Mouse (Mus musculus): ENCODE results near the gene Gpr182.

Gpr182 gene

DNA sequence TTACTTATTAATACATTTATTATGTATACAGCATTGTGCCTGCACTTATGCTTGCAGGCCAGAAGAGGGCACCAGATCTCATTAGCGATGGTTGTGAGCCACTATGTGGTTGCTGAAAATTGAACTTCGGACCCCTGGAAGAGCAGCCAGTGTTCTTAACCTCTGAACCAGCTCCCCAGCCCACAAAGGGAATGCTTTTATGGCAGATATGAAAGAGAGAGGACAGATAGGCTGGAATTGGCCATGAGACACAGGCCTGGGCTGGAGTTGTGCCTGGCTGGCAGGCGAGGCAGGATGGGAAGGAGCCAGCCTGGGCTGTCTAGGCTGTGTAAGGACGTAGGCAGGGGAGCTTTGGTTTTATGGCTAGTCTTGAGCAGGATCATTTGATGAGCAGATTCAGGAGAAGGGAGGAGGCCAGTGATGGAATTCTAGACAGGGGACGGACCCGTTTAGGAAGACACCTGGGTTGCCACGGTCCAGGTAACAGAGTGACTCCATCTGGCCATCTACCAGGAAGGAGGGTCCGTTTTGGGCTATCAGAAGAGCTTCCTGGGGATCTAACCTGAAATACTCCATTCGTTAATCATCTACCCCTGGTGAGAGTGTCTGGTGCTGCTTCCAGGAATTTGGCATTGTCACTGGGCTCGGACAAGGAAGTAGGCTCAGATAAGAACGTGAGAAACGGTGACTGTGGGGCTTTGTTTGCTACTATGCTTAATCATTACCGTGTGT lies 13.2 kb downstream of the Gpr182 start:
- peak; percentile 42 to 43 for DNase-seq

DNA sequence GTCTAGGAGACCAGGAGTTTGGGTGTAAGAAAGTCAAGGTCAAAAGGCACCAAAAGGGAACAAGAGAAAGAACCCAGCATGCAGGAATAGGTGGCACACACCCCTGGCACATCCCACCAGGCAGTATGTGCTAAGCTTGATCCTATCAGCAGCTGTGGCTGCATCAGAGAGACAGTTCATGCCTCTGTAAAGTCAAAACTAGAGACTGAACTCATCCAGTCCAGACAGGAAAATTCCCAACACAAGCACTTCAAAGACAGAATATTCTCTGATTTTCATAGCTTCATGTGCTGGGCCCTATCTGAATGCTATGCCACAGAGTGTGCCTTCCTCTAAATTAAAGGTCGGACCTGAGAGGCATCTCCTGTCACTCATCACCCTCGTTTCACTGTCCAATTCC lies 14.0 kb downstream of the Gpr182 start:
- DNase-seq = no peak

DNA sequence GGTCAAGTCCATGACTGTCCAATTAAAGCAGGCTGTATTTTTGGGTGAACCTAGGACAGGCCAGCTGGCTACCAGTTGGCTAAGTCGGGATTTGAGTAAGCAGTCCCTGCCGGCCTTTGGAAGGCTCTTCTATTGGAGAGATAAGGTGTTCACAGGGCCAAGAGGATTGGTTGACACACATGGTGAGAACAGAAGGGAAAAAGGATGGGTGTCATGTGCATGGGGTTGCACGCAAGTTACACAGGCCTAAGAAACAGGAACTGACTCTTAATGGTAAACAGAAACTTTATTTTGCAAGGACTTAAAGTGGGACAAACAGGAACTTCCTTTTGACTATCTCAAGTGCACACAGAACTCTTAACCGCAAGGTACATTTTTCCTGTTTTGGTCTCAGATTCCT lies 14.6 kb downstream of the Gpr182 start:
- DNase-seq = no peak

DNA sequence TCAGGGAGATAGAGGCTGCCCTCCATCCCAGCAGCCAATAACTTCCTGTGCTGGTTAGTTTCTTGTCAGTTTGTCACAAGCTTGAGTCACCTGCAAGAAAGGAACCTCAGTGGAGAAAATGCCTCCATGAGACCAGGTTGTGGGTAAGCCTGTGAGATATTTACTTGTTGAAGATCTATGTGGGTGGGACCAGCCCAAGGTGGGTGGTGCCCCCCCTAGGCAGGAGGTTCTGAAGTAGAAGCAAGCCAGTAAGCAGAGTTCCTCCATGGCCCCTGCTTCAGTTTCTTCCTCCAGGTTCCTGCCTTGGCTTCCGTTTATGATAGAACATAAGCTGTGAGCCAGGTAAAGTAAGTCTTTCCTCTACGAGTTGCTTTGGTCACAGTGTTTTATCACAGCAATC lies 15.3 kb downstream of the Gpr182 start:
- no peak for DNase-seq

DNA sequence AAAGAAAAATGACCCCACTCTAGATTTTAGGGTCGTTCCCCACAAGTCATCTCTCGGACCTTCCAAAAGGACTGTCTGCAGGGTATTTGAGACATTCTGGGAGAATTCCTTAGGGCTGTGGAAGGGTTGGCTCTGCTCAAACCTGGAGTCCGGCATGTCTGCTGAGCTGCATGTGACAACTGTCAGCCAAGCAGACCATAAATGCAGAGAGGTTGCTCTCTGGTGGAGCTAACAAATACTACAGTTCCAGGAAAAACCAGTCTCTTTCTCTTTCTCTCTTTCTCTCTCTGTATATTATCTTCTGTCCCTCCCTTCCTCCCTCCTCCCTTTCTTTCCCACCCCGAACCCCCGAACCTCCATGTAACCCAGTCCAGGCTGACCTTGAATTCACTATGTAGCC lies 17.1 kb downstream of the Gpr182 start:
- no peak for DNase-seq

DNA sequence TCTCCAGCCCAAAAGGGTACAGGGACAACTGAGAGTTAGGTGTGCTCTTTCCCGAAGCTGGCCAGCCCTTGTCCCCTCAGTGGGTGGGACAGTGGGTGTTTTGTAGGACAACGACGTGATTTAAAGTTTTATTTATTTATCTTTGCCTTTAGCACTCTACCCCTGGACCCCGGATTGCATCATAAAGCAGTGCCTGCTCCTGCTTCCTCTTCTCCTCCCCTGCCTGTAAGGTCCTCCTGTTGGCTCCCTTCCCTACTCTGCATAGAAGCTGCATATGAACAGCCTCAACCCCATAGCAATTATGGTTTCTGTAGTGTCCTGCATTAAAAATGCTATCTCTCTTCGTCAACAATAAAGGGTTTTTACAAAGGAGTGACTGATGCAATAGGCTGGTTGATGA lies 20.1 kb downstream of the Gpr182 start:
- DNase-seq = no peak

DNA sequence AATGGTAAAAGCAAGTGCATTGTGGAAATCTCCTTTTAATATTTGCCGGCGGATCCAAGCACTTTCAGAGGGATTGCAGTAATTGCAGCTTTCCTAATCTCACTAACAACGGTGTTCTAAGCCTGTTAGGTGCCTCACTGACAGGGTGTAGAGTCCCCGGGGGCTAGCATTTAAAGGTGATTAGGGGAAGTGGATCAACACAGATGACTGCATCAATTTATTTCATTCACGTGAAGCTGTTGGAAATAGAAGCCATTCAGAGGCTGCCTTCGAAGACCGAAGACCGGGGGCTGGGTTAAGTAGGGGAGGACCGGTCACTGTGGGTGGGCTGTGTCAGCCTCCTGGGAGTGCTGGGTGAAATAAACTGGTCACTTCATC lies 20.6 kb downstream of the Gpr182 start:
- DNase-seq = no peak

DNA sequence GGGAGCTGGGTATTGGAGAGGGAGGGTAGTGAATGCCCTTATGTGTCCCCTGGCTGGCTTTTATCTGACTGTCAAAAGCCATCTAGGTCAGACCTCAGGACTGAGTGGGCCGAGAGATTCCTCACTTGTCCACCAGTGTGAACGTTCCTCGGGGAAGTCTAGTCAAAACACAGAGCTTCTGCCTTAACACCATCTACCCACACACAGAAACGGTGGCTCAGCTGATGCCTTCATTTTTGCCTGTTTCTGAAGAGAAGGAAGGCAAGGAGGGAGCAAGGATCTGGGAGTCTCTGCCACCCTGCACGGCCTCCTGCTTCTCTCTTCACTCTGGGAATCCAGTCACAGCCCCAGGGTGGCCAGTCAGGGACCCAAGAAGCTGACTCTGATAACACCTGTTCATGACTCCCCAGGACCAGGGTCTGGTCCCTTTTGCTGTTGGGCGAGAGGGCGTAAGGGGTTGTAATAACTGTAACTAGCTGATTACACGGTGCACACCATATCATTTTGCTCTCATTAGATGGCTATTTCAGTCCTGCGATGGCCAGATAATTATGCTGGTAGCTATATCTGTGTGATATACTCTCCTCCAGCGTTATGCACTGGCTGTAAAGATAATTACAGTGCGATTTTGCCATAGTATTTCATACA lies 21.1 kb downstream of the Gpr182 start:
- no peak for DNase-seq

DNA sequence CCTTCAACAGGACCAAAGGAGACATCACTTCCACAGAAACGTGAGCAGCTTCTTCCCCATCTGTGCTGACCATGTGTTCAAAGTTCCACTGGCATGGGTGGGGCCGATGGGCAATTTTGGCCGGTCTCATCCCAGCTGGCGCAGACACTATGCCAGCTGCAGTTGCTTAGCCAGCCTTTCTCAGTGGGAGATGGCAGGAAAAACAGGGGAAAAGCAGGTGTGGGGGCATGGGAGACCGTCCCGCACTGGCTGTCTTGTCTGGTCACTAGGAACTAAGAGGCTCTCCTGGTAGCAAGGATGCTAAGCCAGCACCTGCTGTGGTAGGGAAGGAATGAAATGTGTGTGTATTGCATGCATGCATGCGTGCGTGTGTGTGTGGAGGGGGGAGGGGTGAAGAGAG lies 23.1 kb downstream of the Gpr182 start:
- DNase-seq = no peak

DNA sequence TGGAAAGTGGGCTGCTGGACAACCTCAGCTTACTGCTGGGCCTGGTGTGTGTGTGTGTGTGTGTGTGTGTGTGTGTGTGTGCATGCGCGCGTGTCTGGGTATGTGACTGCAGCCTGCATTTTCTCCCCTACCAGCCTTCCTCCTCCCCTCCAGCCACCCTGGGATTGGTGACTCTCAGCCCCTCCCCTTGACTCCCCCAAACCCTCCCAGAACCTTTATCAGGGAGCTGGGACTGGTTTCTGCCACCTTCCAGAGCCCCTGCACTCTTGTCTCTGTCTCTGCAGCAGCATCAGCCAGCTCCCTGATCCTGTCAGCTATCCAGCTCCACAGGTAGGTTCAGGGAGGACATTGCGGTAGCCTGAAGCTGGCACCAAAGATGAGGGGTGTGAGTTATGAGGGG lies 26.4 kb downstream of the Gpr182 start:
- DNase-seq = no peak

DNA sequence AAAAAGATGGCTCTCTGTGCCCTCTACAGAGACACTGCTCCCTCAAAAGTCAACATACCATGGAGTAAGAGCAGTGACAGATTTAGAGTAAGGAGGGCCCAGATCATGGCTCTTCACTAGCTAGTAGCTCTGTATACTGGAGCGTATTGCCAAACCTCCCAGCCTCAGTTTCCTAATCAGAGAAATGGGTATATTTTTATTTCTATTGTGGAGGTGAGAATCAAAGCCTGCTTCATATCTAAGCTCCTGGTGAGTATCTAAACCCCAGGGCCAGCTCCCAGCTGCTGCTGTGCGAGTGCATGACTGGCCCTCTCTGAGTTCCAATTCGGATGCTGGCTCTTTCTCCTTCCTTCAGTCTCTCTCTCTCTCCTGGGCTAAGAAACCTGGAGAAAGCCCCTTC lies 27.4 kb downstream of the Gpr182 start, which contains the start of gene Tac2:
Tac2 (plus strand) TSS at position 301 of the 400 bp plus-strand sequence.
- no peak for DNase-seq

DNA sequence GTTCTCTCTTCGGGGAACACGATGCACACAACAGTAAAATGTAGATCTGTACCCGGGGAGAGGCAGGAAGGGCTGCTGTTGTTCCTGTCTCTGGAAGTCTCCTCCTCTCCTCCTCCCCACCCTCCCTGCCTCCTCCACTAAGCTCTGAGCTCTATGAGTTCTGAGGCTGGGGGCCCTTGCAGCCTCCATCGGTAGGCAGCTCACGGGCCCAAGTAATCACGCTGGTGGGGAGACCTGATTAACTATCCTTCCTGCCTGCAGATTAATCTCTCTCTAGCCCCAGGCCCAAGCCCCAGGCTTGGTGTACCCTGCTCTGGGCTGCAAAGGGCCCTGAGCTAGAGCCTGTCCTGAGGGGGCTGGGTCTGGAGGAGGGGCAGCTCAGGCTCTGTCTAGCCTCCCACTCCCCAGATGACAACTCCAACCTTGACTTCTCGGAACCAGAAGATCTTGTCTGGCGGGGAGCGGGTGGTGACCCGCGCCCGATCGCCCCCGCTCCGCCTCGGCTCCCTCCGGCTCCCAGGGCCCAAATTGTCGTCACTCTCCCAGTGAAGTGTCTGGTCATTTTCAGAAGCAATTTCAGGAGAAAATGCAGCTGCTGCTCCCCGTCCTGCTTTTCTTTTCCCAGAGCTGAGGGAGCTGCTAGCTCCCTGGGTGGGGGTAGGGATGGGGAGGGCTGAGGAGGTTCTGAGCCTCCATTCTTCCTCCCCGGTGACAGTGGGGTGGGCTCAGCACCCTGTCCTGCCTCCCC lies 29.7 kb downstream of the Gpr182 start:
- DNase-seq = no peak

DNA sequence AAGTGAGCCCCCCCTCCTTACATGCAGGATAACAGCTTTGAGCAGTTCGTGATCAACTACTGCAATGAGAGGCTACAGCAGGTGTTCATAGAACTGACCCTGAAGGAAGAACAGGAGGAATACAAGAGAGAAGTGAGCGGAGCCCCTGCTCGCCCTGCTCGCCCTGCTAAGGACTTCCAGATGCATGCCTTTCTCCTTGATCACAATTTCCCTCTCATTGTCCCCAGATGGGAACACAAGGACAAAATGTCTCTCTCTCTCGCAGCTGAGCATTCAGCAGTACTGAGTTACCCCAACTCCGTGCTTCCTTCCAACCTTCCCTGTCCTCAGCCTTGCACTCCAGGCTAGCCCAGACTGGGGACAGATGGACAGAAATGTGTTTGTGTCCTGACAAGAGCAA lies 38.8 kb downstream of the Gpr182 start:
- no peak for DNase-seq

DNA sequence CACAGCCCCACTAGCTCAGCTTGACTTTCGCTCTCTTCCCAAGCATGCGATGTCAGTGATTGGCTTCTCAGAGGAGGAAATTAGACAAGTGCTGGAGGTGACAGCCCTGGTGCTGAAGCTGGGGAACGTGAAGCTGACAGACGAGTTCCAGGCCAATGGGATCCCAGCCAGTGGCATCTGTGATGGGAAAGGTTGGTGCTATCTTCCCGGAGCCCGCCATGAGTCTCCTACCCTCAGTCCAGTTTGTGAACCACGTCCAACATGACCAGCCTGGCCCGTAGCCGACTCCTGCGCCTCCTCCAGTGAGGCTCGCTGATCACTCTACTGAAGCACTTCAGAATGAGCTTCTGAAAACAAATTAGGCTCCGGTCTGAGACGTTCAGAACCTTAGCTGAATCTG lies 41.2 kb downstream of the Gpr182 start:
- DNase-seq = no peak

DNA sequence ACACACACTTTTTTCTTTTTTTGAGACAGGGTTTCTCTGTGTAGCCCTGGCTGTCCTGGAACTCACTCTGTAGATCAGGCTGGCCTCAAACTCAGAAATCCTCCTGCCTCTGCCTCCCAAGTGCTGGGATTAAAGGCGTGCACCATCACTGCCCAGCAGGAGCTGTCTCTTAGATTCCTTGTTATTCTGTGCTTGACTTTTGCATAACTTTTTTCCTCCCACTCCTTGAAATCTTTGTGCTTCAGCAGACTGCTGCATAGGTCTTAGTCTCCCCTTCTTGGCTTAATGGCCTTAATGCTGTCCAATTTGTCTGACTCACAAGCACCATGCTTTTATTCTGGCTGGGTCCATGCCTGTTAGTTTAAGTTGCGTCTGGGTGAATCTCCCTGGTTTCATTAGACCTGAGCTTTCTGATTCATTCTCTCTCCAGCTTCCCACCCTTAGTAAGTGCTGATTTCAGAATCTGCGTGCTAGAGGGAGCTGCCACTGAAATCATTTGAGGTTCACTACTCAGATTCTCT lies 42.6 kb downstream of the Gpr182 start:
- DNase-seq = no peak

DNA sequence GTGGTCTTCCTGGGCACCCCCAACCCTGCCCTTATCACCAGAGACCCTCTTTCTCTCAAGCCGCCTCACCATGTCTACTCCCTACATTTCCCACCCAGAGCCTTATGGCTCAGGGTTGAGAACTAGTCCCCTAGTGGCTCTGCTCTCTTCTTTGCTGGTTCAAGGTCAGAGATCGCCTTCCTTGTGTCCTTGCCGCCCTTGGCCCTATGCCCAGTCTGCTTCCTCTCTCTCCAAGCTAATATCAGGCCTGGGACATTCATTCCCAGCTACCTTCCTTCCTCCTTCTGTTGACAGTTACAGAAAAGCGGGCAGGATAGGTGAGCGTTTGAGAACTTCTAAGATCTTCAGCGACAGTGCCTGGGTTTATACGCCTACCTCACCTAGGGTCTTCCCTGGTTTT lies 43.8 kb downstream of the Gpr182 start:
- DNase-seq = no peak

DNA sequence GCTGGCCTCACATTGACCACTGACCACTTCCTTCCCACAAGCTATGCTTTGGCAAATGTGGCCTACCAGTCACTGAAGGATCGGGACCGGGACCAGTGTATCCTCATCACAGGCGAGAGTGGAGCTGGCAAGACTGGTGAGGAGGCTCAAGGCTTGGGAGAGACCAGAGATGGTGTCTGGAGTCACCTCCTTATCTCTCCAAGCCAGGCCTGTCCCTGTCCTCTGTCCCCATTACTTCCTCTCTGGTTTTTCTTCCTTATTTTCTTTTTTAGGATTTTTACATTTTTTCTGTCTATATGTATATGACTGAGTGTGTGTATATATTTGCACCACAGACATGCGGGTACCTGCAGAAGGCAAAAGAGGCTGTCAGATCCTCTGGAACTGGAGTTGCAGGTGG lies 45.7 kb downstream of the Gpr182 start:
- DNase-seq = no peak

DNA sequence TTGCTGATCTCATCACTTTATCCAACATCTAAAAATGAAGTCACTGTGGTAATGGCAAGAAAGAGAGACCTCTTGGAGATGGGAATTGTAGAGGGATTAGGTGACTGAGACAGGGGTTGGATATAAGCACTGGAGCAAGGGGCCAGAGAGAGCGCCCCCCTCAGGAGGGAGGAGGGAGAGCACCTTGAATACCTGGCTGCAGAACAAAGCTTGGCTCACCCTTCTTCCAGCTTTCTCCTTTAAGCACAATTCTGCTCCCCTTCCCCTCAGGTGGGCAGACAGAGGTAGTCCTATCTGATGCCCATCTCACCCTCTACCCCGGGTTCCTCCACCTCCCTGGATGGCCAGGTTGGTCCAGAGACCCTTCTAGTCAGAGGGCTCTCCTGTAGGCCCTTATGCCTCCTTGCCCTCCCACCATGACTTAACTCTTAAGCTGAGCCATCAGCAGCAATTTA lies 46.7 kb downstream of the Gpr182 start, which contains the start of gene Myo1a:
Myo1a (plus strand) TSS at position 405 of the 455 bp plus-strand sequence.
- DNase-seq = no peak

DNA sequence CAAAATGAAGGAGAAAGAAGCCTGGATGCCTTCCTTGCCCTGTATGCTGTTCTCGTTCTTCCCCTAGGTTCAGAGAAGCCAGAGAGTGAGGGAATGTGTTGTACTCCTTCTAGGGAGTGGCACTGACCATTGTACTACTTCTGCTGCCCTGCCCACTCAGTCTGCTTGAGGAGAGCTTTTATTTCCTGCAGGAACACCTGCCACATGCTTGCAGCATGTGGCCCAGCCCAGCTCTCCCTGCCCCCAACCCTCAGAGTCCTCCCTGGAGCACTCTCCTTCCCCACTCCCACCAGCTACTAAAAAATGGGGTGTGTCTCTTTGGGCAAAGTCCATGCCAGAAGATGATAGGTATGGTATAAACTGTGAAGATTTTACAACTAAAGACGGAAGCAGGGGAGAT lies 47.2 kb downstream of the Gpr182 start:
- DNase-seq = no peak

DNA sequence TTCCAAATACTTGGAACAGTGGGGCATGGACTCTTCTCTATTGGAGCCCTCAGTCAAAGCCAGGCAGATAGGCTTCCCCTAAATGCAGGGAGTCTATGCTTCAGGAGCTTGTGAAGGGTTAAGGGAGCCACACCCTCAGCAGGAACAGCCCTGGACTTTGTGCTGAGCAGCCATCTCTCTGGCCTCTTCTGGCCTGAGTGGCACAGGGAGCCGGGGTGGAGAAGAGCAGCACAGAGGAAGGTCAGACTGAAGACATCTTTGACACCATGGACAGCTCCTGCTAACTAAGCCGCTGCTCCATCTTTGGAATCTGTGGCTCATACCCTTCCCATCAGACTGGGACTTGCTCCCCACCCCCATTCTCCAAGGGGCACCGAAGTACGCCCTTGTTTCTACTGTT lies 48.2 kb downstream of the Gpr182 start:
- DNase-seq = no peak

DNA sequence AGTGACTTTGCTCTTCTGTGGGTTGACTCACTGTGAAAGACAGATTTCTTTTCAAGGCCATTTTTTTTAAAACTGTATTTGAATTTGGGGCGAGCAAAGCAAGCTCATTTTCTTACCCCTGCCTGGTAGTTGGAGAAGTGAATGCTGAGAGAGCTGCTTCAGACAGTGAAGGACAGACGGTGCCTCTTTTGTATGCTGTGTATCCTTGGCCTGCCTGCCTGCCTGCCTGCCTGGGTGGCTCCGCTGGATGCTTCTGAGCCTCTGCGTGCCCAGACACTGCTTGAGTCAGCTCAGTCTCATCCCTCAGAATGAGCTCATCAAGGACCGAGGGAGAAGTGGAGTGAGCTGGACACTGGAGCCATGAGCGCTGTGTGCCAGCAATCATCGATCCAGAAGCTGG lies 52.6 kb downstream of the Gpr182 start:
- no peak for DNase-seq
